ENCODE assay signal across 8 mouse cellular contexts in genomic region chr5:124284330-124284729, GRCm38 (mm10). TPM values are rescaled to one million over a fixed set of nuclear protein-coding genes. Genes with fewer than 3 reads are reported as not detected.
DNase-seq lines count a peak whose midpoint lies in the region; ATAC-seq and TF ChIP-seq lines count a peak whose summit lies in the region.
"Had no signal": no experiment of that assay in that cellular context is flagged by ENCODE, and none has a peak within 500 bp of the region (broad histone marks: within the 10 kb centered on the region; RNA-seq: fewer than 3 reads in every experiment).

No protein-coding gene starts in this region.

- peak; percentile 10 to 14 for DNase-seq in heart, postnatal 36 days
- peak; percentile 13 for DNase-seq in A20 (ENCODE audit: low read depth, low spot score)
- DNase-seq in ES-CJ7 (ENCODE audit: low read depth, low spot score), result peak; percentile 35
- peak; percentile 64 for DNase-seq in lung, postnatal 0 days (ENCODE audit: low spot score)
- no peak for DNase-seq in layer of hippocampus, postnatal 14 days (ENCODE audit: low spot score in 2 of 2)
- no peak for DNase-seq in layer of hippocampus, adult 11-12 months (ENCODE audit: low spot score)

- no peak for ATAC-seq in heart, embryonic 11.5 days (replicated peaks; ENCODE audit: insufficient number of reproducible peaks, low FRiP score, low TSS enrichment)
- peak; percentile 26; the same call in 1 of the 2 replicates for ATAC-seq in lung, postnatal 0 days

- intact Hi-C loops in heart, postnatal 36 days (cut with DNase I), result loop anchor here (1.0 kb wide), 1 partner anchor 122 kb away; no protein-coding TSS in a partner anchor

- no peaks in the 10 kb centered on the region for H3K27me3 ChIP-seq in heart, embryonic 11.5 days (ENCODE audit: control insufficient read depth, insufficient read depth, low read length)
- no peaks in the 10 kb centered on the region for H3K27me3 ChIP-seq in lung, postnatal 0 days (replicated peaks; ENCODE audit: insufficient read depth, low read length)
- H3K27me3 ChIP-seq: neural tube, embryonic 13.5 days had no signal

- TF ChIP-seq CTCF in lung, postnatal 0 days (IDR thresholded peaks at IDR 0.05), result peak; percentile 70

- no peak for TF ChIP-seq EP300 in lung, postnatal 0 days (IDR thresholded peaks at IDR 0.05)

- H3K4me1 ChIP-seq in heart, embryonic 11.5 days (ENCODE audit: control insufficient read depth, insufficient read depth, low read length), result no peaks in the 10 kb centered on the region
- H3K4me1 ChIP-seq in lung, postnatal 0 days (ENCODE audit: insufficient read depth, low read depth, low read length), result no peaks in the 10 kb centered on the region
- H3K4me1 ChIP-seq: neural tube, embryonic 13.5 days had no signal

- H3K9me3 ChIP-seq in heart, embryonic 11.5 days (replicated peaks; ENCODE audit: control insufficient read depth, low read length), result no peaks in the 10 kb centered on the region
- no peaks in the 10 kb centered on the region for H3K9me3 ChIP-seq in lung, postnatal 0 days (ENCODE audit: low read length)
- H3K9me3 ChIP-seq: neural tube, embryonic 13.5 days had no signal

- H3K4me2 ChIP-seq in heart, embryonic 11.5 days, result no peak overlapping the region
- no peak overlapping the region for H3K4me2 ChIP-seq in lung, postnatal 0 days (replicated peaks; ENCODE audit: low read depth, low read length)
- H3K4me2 ChIP-seq: neural tube, embryonic 13.5 days had no signal

- peaks cover 25% of the 10 kb centered on the region for H3K36me3 ChIP-seq in heart, embryonic 11.5 days (ENCODE audit: control insufficient read depth, insufficient read depth, low read length)
- H3K36me3 ChIP-seq in lung, postnatal 0 days (ENCODE audit: insufficient read depth, low read length), result no peaks in the 10 kb centered on the region

- no peak overlapping the region for H3K9ac ChIP-seq in heart, embryonic 11.5 days (ENCODE audit: low read depth, low read length)
- no peak overlapping the region for H3K9ac ChIP-seq in lung, postnatal 0 days (replicated peaks; ENCODE audit: low read depth)
- H3K9ac ChIP-seq: neural tube, embryonic 13.5 days had no signal

- no peak overlapping the region for H3K27ac ChIP-seq in heart, embryonic 11.5 days (ENCODE audit: low read depth, low read length)
- no peak overlapping the region for H3K27ac ChIP-seq in lung, postnatal 0 days (ENCODE audit: low read length)
- H3K27ac ChIP-seq: neural tube, embryonic 13.5 days had no signal

- WGBS in heart, embryonic 11.5 days (ENCODE audit: insufficient replicate concordance), result 56% methylated on average over 3 of the region's 3 CpGs
- WGBS in lung, postnatal 0 days, result 66% methylated on average over 3 of the region's 3 CpGs

- H3K4me3 ChIP-seq in heart, embryonic 11.5 days (ENCODE audit: low read depth, low read length), result no peak overlapping the region
- no peak overlapping the region for H3K4me3 ChIP-seq in lung, postnatal 0 days (ENCODE audit: low read depth, low read length)
- H3K4me3 ChIP-seq: neural tube, embryonic 13.5 days had no signal

RNA-seq across cellular contexts. Expression of gene Pitpnm2, which starts 34.8 kb away (rescaled TPM):
- 10 to 100 TPM; 43.9 to 45.5 TPM for total RNA-seq in heart, postnatal 36 days (2021)
- 7.0 and 7.8 TPM in 2 replicates for polyA plus RNA-seq in heart, embryonic 11.5 days (2014; fragmentation: Nextera tagmentation; extraction: Ambion mirVana)
- 9.2 and 10.5 TPM in 2 replicates for polyA plus RNA-seq in lung, postnatal 0 days (2015; fragmentation: Nextera tagmentation; extraction: Ambion mirVana)
- total RNA-seq in layer of hippocampus, postnatal 14 days (2021), result 100 to 1,000 TPM; 172 to 174 TPM

RNA-seq across cellular contexts. Expression of gene Mphosph9, which starts 43.4 kb away (rescaled TPM):
- total RNA-seq in heart, postnatal 36 days (2021), result 1 to 10 TPM; 5.4 to 5.8 TPM
- 11.5 and 15.5 TPM in 2 replicates for polyA plus RNA-seq in heart, embryonic 11.5 days (2014; fragmentation: Nextera tagmentation; extraction: Ambion mirVana)
- 3.2 and 3.4 TPM in 2 replicates for polyA plus RNA-seq in lung, postnatal 0 days (2015; fragmentation: Nextera tagmentation; extraction: Ambion mirVana)
- total RNA-seq in layer of hippocampus, postnatal 14 days (2021), result 10 to 100 TPM; 15.0 to 17.8 TPM

RNA-seq across cellular contexts. Expression of gene 2810006K23Rik, which starts 43.6 kb away (rescaled TPM):
- total RNA-seq in heart, postnatal 36 days (2021), result 10 to 100 TPM; 12.1 to 13.1 TPM
- polyA plus RNA-seq in heart, embryonic 11.5 days (2014; fragmentation: Nextera tagmentation; extraction: Ambion mirVana), result 14.8 and 19.1 TPM in 2 replicates
- polyA plus RNA-seq in lung, postnatal 0 days (2015; fragmentation: Nextera tagmentation; extraction: Ambion mirVana), result 6.1 and 7.7 TPM in 2 replicates
- total RNA-seq in layer of hippocampus, postnatal 14 days (2021), result 10 to 100 TPM; 13.8 to 15.8 TPM

Comparison
In these comparisons a context has a peak if more than half of its experiments do, and no peak if none do; other contexts are left out.
1. DNase-seq: peak in heart, postnatal 36 days (2 of 2), A20 (single experiment), ES-CJ7 (single experiment) and lung, postnatal 0 days (single experiment); none in layer of hippocampus, postnatal 14 days (0 of 2) and layer of hippocampus, adult 11-12 months (single experiment).